In genomic region chr8:11314613-11315012, GRCm38 (mm10) we compare ENCODE assay signal across 12 mouse cellular contexts. TPM values are rescaled to one million over a fixed set of nuclear protein-coding genes. Genes with fewer than 3 reads are reported as not detected.
DNase-seq lines count a peak whose midpoint lies in the region; ATAC-seq lines count a peak whose summit lies in the region.
"Had no signal": no experiment of that assay in that cellular context is flagged by ENCODE, and none has a peak within 500 bp of the region (broad histone marks: within the 10 kb centered on the region; RNA-seq: fewer than 3 reads in every experiment).

No protein-coding gene starts in this region.

- H3K9ac ChIP-seq in hindbrain, embryonic 13.5 days = no peak overlapping the region; the same call in 1 of the 2 replicates
- no peak overlapping the region for H3K9ac ChIP-seq in hindbrain, embryonic 11.5 days (ENCODE audit: low read depth, low read length)
- H3K9ac ChIP-seq in forebrain, embryonic 13.5 days = no peak overlapping the region
- no peak overlapping the region for H3K9ac ChIP-seq in midbrain, embryonic 13.5 days (replicated peaks)

- 77% methylated on average over 8 of the region's 8 CpGs for WGBS in hindbrain, embryonic 13.5 days
- 80% methylated on average over 8 of the region's 8 CpGs for WGBS in hindbrain, embryonic 11.5 days
- WGBS in forebrain, embryonic 13.5 days = 81% methylated on average over 8 of the region's 8 CpGs
- WGBS in midbrain, embryonic 13.5 days = 72% methylated on average over 8 of the region's 8 CpGs

- peaks cover 75% of the 10 kb centered on the region for H3K27me3 ChIP-seq in hindbrain, embryonic 13.5 days
- H3K27me3 ChIP-seq in hindbrain, embryonic 11.5 days (ENCODE audit: control insufficient read depth, insufficient read depth, low read length) = peaks cover 44% of the 10 kb centered on the region
- peaks cover 64% of the 10 kb centered on the region for H3K27me3 ChIP-seq in forebrain, embryonic 13.5 days
- H3K27me3 ChIP-seq in midbrain, embryonic 13.5 days = peaks cover 75% of the 10 kb centered on the region

- H3K27ac ChIP-seq in hindbrain, embryonic 13.5 days = no peak overlapping the region
- no peak overlapping the region for H3K27ac ChIP-seq in hindbrain, embryonic 11.5 days (ENCODE audit: low read depth, low read length)
- H3K27ac ChIP-seq in brown adipose tissue, adult 24 weeks (replicated peaks; ENCODE audit: low read depth, low read length) = peak overlapping the region; percentile 97
- H3K27ac ChIP-seq in forebrain, embryonic 13.5 days = no peak overlapping the region
- no peak overlapping the region for H3K27ac ChIP-seq in midbrain, embryonic 13.5 days

- no peaks in the 10 kb centered on the region for H3K36me3 ChIP-seq in hindbrain, embryonic 13.5 days
- no peaks in the 10 kb centered on the region for H3K36me3 ChIP-seq in hindbrain, embryonic 11.5 days (ENCODE audit: control insufficient read depth, insufficient read depth, low read length)
- H3K36me3 ChIP-seq in forebrain, embryonic 13.5 days (ENCODE audit: poor library complexity, severe bottlenecking) = no peaks in the 10 kb centered on the region
- no peaks in the 10 kb centered on the region for H3K36me3 ChIP-seq in midbrain, embryonic 13.5 days

- DNase-seq in hindbrain, embryonic 11.5 days (ENCODE audit: low spot score) = no peak
- no peak for DNase-seq in cerebellum, adult 11 months
- no peak for DNase-seq in left cerebral cortex, adult 8-10 months (ENCODE audit: low spot score in 2 of 2)
- no peak for DNase-seq in thymus, postnatal 36 days
- DNase-seq: adrenal gland, postnatal 14 days; cerebellum, postnatal 36 days; gastrocnemius, postnatal 36 days; layer of hippocampus, postnatal 36 days had no signal

- peaks cover 27% of the 10 kb centered on the region for H3K4me1 ChIP-seq in hindbrain, embryonic 13.5 days (replicated peaks)
- H3K4me1 ChIP-seq in hindbrain, embryonic 11.5 days (replicated peaks; ENCODE audit: control insufficient read depth, insufficient read depth, low read length) = peaks cover 7% of the 10 kb centered on the region
- peaks cover 28% of the 10 kb centered on the region for H3K4me1 ChIP-seq in brown adipose tissue, adult 24 weeks (ENCODE audit: control insufficient read depth, insufficient read depth, insufficient read length, low read length)
- peaks cover 24% of the 10 kb centered on the region for H3K4me1 ChIP-seq in forebrain, embryonic 13.5 days
- peaks cover 26% of the 10 kb centered on the region for H3K4me1 ChIP-seq in midbrain, embryonic 13.5 days (replicated peaks)

- peak overlapping the region; percentile 93 for H3K4me2 ChIP-seq in hindbrain, embryonic 13.5 days
- no peak overlapping the region; the same call in 1 of the 2 replicates for H3K4me2 ChIP-seq in hindbrain, embryonic 11.5 days (replicated peaks; ENCODE audit: low read depth, low read length)
- H3K4me2 ChIP-seq in forebrain, embryonic 13.5 days = peak overlapping the region; percentile 96; the same call in 1 of the 2 replicates
- H3K4me2 ChIP-seq in midbrain, embryonic 13.5 days (replicated peaks) = peak overlapping the region; percentile 88; the same call in 1 of the 2 replicates

- no peaks in the 10 kb centered on the region for H3K9me3 ChIP-seq in hindbrain, embryonic 13.5 days
- no peaks in the 10 kb centered on the region for H3K9me3 ChIP-seq in hindbrain, embryonic 11.5 days (ENCODE audit: control insufficient read depth, low read length)
- H3K9me3 ChIP-seq in forebrain, embryonic 13.5 days (replicated peaks) = no peaks in the 10 kb centered on the region
- H3K9me3 ChIP-seq in midbrain, embryonic 13.5 days = no peaks in the 10 kb centered on the region

- peak overlapping the region; percentile 59 for H3K4me3 ChIP-seq in hindbrain, embryonic 13.5 days
- H3K4me3 ChIP-seq in hindbrain, embryonic 11.5 days (ENCODE audit: low read depth, low read length) = no peak overlapping the region
- peak overlapping the region; percentile 83 for H3K4me3 ChIP-seq in brown adipose tissue, adult 24 weeks (ENCODE audit: insufficient read depth, low read depth, low read length)
- H3K4me3 ChIP-seq in forebrain, embryonic 13.5 days = peak overlapping the region; percentile 64; the same call in 1 of the 2 replicates
- no peak overlapping the region for H3K4me3 ChIP-seq in midbrain, embryonic 13.5 days (replicated peaks)

- ATAC-seq in hindbrain, embryonic 13.5 days (ENCODE audit: low FRiP score) = no peak
- ATAC-seq in hindbrain, embryonic 11.5 days (ENCODE audit: low FRiP score) = no peak
- ATAC-seq in forebrain, embryonic 13.5 days = no peak
- no peak for ATAC-seq in midbrain, embryonic 13.5 days

RNA-seq across cellular contexts. Expression of gene Col4a1, which starts 2.0 kb away (rescaled TPM):
- polyA plus RNA-seq in hindbrain, embryonic 13.5 days (2015; fragmentation: Nextera tagmentation; extraction: Ambion mirVana) = 93.3 and 94.0 TPM in 2 replicates
- polyA plus RNA-seq in hindbrain, embryonic 11.5 days (2014; fragmentation: Nextera tagmentation; extraction: Ambion mirVana) = 91.8 and 94.2 TPM in 2 replicates
- 142 and 186 TPM in 2 replicates for polyA plus RNA-seq in brown adipose tissue, adult 24 weeks (2012; ENCODE audit: insufficient read depth, insufficient read length, missing spikeins)
- polyA plus RNA-seq in forebrain, embryonic 13.5 days (2015; fragmentation: Nextera tagmentation; extraction: Ambion mirVana) = 50.8 and 53.5 TPM in 2 replicates
- 61.4 and 83.4 TPM in 2 replicates for polyA plus RNA-seq in midbrain, embryonic 13.5 days (2015; fragmentation: Nextera tagmentation; extraction: Ambion mirVana)
- total RNA-seq in left cerebral cortex, adult 8-10 months (2022) = 10 to 100 TPM; 24.5 to 35.0 (median 30.3) TPM

RNA-seq across cellular contexts. Expression of gene Col4a2, which starts 2.0 kb away (rescaled TPM):
- 41.6 and 42.4 TPM in 2 replicates for polyA plus RNA-seq in hindbrain, embryonic 13.5 days (2015; fragmentation: Nextera tagmentation; extraction: Ambion mirVana)
- polyA plus RNA-seq in hindbrain, embryonic 11.5 days (2014; fragmentation: Nextera tagmentation; extraction: Ambion mirVana) = 26.2 and 29.9 TPM in 2 replicates
- polyA plus RNA-seq in brown adipose tissue, adult 24 weeks (2012; ENCODE audit: insufficient read depth, insufficient read length, missing spikeins) = 51.1 and 77.2 TPM in 2 replicates
- 21.7 and 24.0 TPM in 2 replicates for polyA plus RNA-seq in forebrain, embryonic 13.5 days (2015; fragmentation: Nextera tagmentation; extraction: Ambion mirVana)
- 28.6 and 39.1 TPM in 2 replicates for polyA plus RNA-seq in midbrain, embryonic 13.5 days (2015; fragmentation: Nextera tagmentation; extraction: Ambion mirVana)
- 10 to 100 TPM; 28.3 to 41.2 (median 29.8) TPM for total RNA-seq in left cerebral cortex, adult 8-10 months (2022)

Comparison
In these comparisons a context has a peak if more than half of its experiments do, and no peak if none do; other contexts are left out.
1. H3K4me3 ChIP-seq: peak in hindbrain, embryonic 13.5 days (single experiment), brown adipose tissue, adult 24 weeks (single experiment) and forebrain, embryonic 13.5 days (single experiment); none in hindbrain, embryonic 11.5 days (single experiment) and midbrain, embryonic 13.5 days (single experiment).